Mouse (Mus musculus) cerebellum, postnatal 4 days (tissue): ENCODE data around the gene Rgp1.
A peak's percentile ranks its signal among the peaks of the same experiment; 100 is the strongest.

ENCODE experiments used
- DNase-seq, 2 experiments: peaks; one replicate each; pipeline ENCODE4 v3.0.0; 2022; ENCODE audit warnings: low spot score in 2 of 2, mixed read lengths in 1 of 2

Rgp1 gene

DNA sequence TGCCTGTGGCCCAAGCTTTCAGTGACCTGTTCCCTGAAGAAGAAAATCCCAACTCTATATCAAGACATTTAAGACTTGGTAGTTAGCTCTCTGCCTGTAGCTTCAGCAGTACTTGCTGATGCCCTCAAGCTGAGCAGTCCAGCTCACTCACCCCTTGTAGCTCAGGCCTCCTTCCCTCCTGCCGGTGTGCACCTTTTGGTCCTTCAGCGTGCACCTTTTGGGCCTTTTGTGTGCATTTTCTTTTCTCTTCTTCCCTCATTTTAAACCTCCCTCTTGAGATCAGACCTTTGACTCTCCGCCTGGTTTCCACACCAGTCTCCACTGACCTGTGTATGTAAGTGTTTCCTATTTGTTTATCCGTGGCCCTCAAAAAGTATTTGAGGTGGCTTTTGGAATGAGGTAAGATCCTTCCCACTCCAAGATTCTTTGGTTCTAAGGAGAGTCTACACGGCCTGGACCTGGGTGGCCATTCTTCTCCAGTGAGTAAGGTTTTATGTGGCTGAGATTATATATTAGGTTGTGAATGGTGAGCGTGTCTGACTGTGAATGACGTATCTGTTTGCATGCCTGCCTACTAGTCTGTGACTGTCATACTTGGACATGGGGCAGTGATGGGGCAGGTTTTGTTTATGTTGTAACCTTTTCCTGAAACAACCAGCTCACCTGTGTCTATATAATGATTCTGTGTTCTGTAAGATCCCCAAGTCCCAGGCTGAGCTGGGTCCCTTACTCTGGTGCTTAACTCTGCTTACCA lies 56.3 kb downstream of the Rgp1 start:
- no peak for DNase-seq

DNA sequence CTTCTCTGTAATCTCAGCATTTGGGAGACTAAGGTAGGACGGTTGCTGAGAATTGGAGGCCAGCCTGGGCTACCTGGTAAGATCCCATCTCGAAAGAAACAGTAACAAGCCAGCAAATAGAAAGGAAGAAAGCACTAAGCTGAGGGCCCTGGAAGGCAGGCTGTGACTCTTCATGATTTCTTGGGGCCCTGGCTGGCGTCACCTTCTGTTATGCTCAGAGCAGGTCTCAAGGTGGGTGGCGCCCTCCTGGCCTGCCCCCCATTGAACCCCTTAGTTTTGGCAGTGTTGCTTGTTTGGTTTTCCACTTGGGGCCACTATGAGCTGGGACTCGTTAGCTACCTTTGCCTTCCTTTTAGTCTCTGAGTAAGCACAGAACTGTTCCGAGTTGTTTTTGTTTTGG lies 58.2 kb downstream of the Rgp1 start:
- peak in 1 of 2 experiments; percentile 11 for DNase-seq
